Mouse (Mus musculus): ENCODE measurements around the gene Lyg1. TPM values are rescaled to one million over a fixed set of nuclear protein-coding genes. Genes with fewer than 3 reads are reported as not detected.

The Lyg1 gene
- total RNA-seq, 2 experiments from 2014 or later = not detected

DNA sequence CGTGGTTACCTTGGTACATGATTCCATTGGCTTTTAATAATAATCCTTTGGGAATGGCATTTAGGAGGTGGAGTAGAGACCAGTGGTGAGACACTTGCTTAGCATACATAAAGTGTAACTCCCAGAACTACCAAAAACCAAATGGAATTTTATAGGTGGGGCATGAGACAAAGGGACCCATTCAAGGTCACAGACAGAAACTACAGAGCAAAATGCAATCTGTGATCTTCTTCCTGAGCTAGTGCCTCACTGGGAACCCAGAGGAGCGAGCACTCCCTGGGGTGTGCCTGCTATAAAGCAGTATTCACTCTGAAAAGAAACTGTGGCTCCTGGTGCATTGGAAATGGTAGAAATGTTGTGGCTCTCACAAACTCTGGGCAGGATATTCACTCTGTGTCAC, 8.7 kb downstream of the Lyg1 start:
- DNase-seq = no peak

DNA sequence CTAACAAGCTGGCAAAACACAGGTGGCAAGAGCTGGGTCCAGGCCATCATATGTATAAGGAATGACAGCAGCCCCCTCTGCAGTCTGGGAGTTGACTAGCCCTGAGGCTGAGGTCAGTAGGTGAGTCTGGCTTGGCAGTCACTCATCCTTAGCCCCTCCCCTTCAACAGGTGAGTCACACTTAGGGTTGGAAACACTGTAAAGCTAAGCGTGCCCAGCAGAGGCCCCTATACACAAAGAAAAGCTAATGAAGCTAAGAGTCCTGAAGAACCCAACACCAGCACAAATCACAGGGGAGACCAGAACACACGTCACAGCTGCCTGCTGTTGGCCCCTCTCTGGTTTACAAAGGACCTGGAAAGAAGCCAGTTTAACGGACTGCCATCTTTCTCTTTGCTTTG, 25.8 kb downstream of the Lyg1 start:
- DNase-seq = no peak

- DNase-seq = no peak
Measured at GRCm38 (mm10) chr1:37925971-37926370, 31.6 kb downstream of the Lyg1 start.

DNA sequence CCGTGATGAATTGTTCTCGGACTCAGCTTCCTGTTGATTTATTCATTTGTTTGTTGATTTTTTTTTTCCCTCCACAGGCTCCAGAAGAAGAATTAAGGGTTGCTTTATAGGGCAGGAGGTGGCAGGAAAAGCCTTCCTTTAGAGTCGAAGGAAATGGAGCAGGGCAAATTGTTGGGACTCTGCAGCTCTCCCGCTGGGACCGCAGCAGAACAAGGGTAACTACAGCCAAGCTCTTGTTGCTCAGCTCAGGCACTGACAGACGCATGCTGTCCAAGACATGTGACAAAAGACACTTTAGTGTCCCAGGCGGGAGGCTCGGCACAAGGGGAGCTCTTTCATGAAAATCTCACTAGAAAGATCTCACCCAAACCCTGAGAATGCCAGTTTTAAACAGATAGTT, 35.0 kb downstream of the Lyg1 start:
- no peak for DNase-seq

DNA sequence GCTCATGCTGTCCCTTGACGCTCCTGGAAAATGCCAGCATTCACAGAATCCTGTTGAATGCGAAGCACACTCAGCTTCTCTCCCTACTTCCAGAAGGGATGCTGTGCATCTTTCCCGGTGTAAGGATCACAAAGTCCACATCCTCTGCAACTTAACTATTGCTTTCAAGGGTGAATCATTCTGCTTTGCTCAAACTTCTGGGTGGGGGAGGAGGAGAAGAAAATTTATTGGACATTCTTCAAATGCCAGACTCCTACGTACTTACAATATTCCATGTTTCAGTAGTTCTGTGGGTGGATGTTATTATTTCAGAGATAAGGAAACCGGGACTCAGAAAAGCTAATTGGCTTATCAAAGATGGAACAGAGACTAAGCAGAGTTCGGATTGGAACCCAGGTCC, 39.5 kb downstream of the Lyg1 start:
- DNase-seq = no peak

GRCm38 (mm10) chr1:37917666-37918065, 39.9 kb downstream of the Lyg1 start:
- DNase-seq = no peak

- no peak for DNase-seq
Measured at GRCm38 (mm10) chr1:37916393-37916792, 41.2 kb downstream of the Lyg1 start, which contains the start of gene Lyg2. Lyg2 (minus strand) TSS chr1:37916493.

- no peak for DNase-seq
Measured at GRCm38 (mm10) chr1:37912751-37913150, 44.8 kb downstream of the Lyg1 start.

DNA sequence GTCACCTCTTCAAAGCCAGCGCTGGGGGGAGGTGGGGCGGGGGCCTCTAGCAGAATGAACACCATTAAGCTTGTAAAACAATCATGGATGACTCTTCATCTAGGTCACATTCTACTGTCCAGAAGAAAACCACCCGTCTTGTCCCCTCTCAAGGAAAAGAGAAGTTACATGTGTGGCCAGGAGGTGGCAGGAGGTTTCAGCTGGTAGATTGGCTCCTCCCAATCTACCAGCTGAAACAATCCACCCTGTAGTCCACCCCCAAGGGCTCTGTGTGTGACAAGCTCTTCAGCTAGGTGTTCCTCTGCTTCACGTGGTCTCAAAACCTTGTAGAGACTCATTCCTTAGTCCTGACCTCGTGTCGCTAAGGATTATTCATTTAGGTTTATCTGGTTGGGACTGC, 54.4 kb downstream of the Lyg1 start:
- no peak for DNase-seq

DNA sequence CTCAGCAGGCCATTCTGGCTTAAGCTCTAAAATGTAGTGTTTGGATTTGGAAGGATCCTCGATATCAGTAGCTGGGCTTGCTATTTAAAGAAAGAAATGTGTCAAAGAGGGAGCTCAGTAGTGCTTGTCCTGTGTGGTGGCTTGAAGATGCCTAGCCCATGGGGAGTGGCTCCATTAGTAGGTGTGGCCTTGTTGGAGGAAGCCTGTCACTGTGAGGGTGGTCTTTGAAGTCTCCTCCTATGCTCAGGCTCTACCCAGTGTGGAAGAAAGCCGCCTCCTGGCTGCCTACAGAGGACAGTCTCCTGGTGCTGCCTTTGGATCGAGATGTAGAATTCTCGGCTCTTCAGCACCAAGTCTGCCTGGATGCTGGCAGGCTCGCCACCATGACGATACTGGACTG, 57.3 kb downstream of the Lyg1 start:
- no peak for DNase-seq

- DNase-seq = no peak
Measured at GRCm38 (mm10) chr1:37899816-37900215, 57.7 kb downstream of the Lyg1 start.

Other genes with a start within 250 kb of the Lyg1 start
- under 1 TPM; 0.38 to 0.86 TPM for gene 2010300C02Rik, start 237.7 kb downstream of the Lyg1 start, total RNA-seq (2021)
- gene Tsga10, start 91.3 kb downstream of the Lyg1 start, total RNA-seq (2021) = 1 to 10 TPM; 2.3 to 3.3 TPM
- 1 to 10 TPM; 6.1 to 7.0 TPM for gene Lipt1, start 86.0 kb downstream of the Lyg1 start, total RNA-seq (2021)
- 1 to 10 TPM; 3.0 to 6.0 TPM for gene Mitd1, start 67.3 kb downstream of the Lyg1 start, total RNA-seq (2021)
- 100 to 1,000 TPM; 231 to 245 TPM for gene Mrpl30, start 67.3 kb downstream of the Lyg1 start, total RNA-seq (2021)
- not detected for gene Lyg2, start 41.3 kb downstream of the Lyg1 start, total RNA-seq (2021)
- gene Txndc9, start 40.1 kb upstream of the Lyg1 start, total RNA-seq (2021) = 10 to 100 TPM; 42.1 to 44.9 TPM
- 10 to 100 TPM; 38.6 to 41.0 TPM for gene Eif5b, start 40.3 kb upstream of the Lyg1 start, total RNA-seq (2021)
- 10 to 100 TPM; 20.4 to 23.6 TPM for gene Rev1, start 172.0 kb upstream of the Lyg1 start, total RNA-seq (2021)

Measured in gastrocnemius, postnatal 10 days (tissue).